Mouse (Mus musculus) hindbrain, embryonic 12.5 days (tissue): ENCODE data around the gene Ntrk3. TPM values are rescaled to one million over a fixed set of nuclear protein-coding genes. Genes with fewer than 3 reads are reported as not detected.

Experiments
- ATAC-seq: fragments of 200-750 bp; cut with Nextera tagmentation; 2 replicates; pipeline ENCODE4 v1.8.0; 2017; ENCODE audit warnings: moderate TSS enrichment; ENCODE audit not compliant: low FRiP score
- H3K27ac ChIP-seq: fragments of 300-500 bp; sonication (generic); 2 replicates; pipeline ENCODE4 v1.5.1; 2016; ENCODE audit warnings: mild to moderate bottlenecking
- H3K27me3 ChIP-seq: fragments of 300-500 bp; sonication (generic); 2 replicates; pipeline ENCODE4 v1.6.1; 2016; ENCODE audit warnings: mild to moderate bottlenecking
- H3K36me3 ChIP-seq: fragments of 300-500 bp; sonication (generic); 2 replicates; pipeline ENCODE4 v1.6.1; 2016; ENCODE audit warnings: mild to moderate bottlenecking
- H3K4me1 ChIP-seq: fragments of 300-500 bp; sonication (generic); 2 replicates; pipeline ENCODE4 v1.6.1; 2016
- H3K4me2 ChIP-seq: fragments of 300-500 bp; sonication (generic); replicated peaks from 2 replicates; pipeline ENCODE4 v1.6.1; 2016; ENCODE audit warnings: mild to moderate bottlenecking
- H3K4me3 ChIP-seq: fragments of 300-500 bp; sonication (generic); 2 replicates; pipeline ENCODE4 v1.5.1; 2016; ENCODE audit warnings: mild to moderate bottlenecking
- H3K9ac ChIP-seq: fragments of 300-500 bp; sonication (generic); 2 replicates; pipeline ENCODE4 v1.6.1; 2016; ENCODE audit warnings: mild to moderate bottlenecking, moderate library complexity
- H3K9me3 ChIP-seq: fragments of 300-500 bp; sonication (generic); replicated peaks from 2 replicates; pipeline ENCODE4 v1.6.1; 2016; ENCODE audit warnings: mild to moderate bottlenecking
- WGBS: fragments of 180-500 bp; shearing (Covaris S2); methylation state at CpG from one replicate; pipeline ENCODE4 v1.1.7; 2016; 5-methylcytosine and 5-hydroxymethylcytosine counted together
- polyA plus RNA-seq: library from polyadenylated mRNA; unstranded; fragments of >200 nt; fragmentation: Nextera tagmentation; extraction: Ambion mirVana; gene quantifications from 2 replicates; pipeline ENCODE4 v1.2.1, GENCODE M21; 2016

Gene Ntrk3
- polyA plus RNA-seq, 1 experiment from 2014 or later = 9.9 TPM

- Histone ChIP-seq H3K9ac (no peak overlapping the region), H3K9me3 (no peaks in the 10 kb centered on the region), H3K4me1 (no peaks in the 10 kb centered on the region), H3K4me3 (no peak overlapping the region), H3K27me3 (no peaks in the 10 kb centered on the region), H3K4me2 (no peak overlapping the region), H3K36me3 (no peaks in the 10 kb centered on the region), H3K27ac (no peak overlapping the region)
- no peak for ATAC-seq
- WGBS = 95% methylated on average over 2 of the region's 2 CpGs
Observed at GRCm38 (mm10) chr7:78659846-78660245, 78.0 kb downstream of the Ntrk3 start.

GRCm38 (mm10) chr7:78658026-78658425, 79.8 kb downstream of the Ntrk3 start:
- no peak overlapping the region for H3K27ac ChIP-seq
- no peak overlapping the region for H3K9ac ChIP-seq
- no peaks in the 10 kb centered on the region for H3K4me1 ChIP-seq
- H3K4me2 ChIP-seq = no peak overlapping the region
- no peaks in the 10 kb centered on the region for H3K36me3 ChIP-seq
- 41% methylated on average over 10 of the region's 10 CpGs for WGBS
- H3K27me3 ChIP-seq = no peaks in the 10 kb centered on the region
- no peak for ATAC-seq
- no peaks in the 10 kb centered on the region for H3K9me3 ChIP-seq
- H3K4me3 ChIP-seq = no peak overlapping the region

- 61% methylated on average over 3 of the region's 3 CpGs for WGBS
- ATAC-seq = no peak
- no peaks in the 10 kb centered on the region for H3K9me3 ChIP-seq
Observed at GRCm38 (mm10) chr7:78656181-78656580, 81.6 kb downstream of the Ntrk3 start.

GRCm38 (mm10) chr7:78653686-78654085, 84.1 kb downstream of the Ntrk3 start:
- no peak overlapping the region for H3K27ac ChIP-seq
- no peak overlapping the region for H3K4me3 ChIP-seq
- ATAC-seq = no peak
- no peak overlapping the region for H3K4me2 ChIP-seq
- H3K9me3 ChIP-seq = no peaks in the 10 kb centered on the region
- no peak overlapping the region for H3K9ac ChIP-seq
- 42% methylated on average over 4 of the region's 4 CpGs for WGBS
- H3K27me3 ChIP-seq = no peaks in the 10 kb centered on the region
- H3K36me3 ChIP-seq = no peaks in the 10 kb centered on the region
- H3K4me1 ChIP-seq = no peaks in the 10 kb centered on the region

More at GRCm38 (mm10) chr7:78656181-78656580, 81.6 kb downstream of the Ntrk3 start:
- H3K36me3 ChIP-seq = no peaks in the 10 kb centered on the region
- no peaks in the 10 kb centered on the region for H3K4me1 ChIP-seq
- H3K9ac ChIP-seq = no peak overlapping the region
- H3K4me2 ChIP-seq = no peak overlapping the region
- no peak overlapping the region for H3K4me3 ChIP-seq
- H3K27ac ChIP-seq = no peak overlapping the region
- no peaks in the 10 kb centered on the region for H3K27me3 ChIP-seq

- 67% methylated on average over 1 of the region's 1 CpGs for WGBS
- no peak overlapping the region for H3K27ac ChIP-seq
- ATAC-seq = no peak
- no peaks in the 10 kb centered on the region for H3K4me1 ChIP-seq
- H3K9me3 ChIP-seq = no peaks in the 10 kb centered on the region
- H3K36me3 ChIP-seq = no peaks in the 10 kb centered on the region
- no peak overlapping the region for H3K9ac ChIP-seq
- no peaks in the 10 kb centered on the region for H3K27me3 ChIP-seq
- H3K4me3 ChIP-seq = no peak overlapping the region
- no peak overlapping the region for H3K4me2 ChIP-seq
Observed at GRCm38 (mm10) chr7:78652296-78652695, 85.5 kb downstream of the Ntrk3 start.

- Histone ChIP-seq H3K4me2 (no peak overlapping the region), H3K4me3 (no peak overlapping the region), H3K27me3 (no peaks in the 10 kb centered on the region), H3K9ac (no peak overlapping the region), H3K4me1 (no peaks in the 10 kb centered on the region), H3K36me3 (no peaks in the 10 kb centered on the region), H3K27ac (no peak overlapping the region), H3K9me3 (no peaks in the 10 kb centered on the region)
- no peak for ATAC-seq
- WGBS = 57% methylated on average over 1 of the region's 1 CpGs
Observed at GRCm38 (mm10) chr7:78651540-78651939, 86.3 kb downstream of the Ntrk3 start.

GRCm38 (mm10) chr7:78643667-78644066, 94.1 kb downstream of the Ntrk3 start:
- H3K4me3 ChIP-seq = no peak overlapping the region
- no peaks in the 10 kb centered on the region for H3K27me3 ChIP-seq
- H3K4me2 ChIP-seq = no peak overlapping the region
- no peaks in the 10 kb centered on the region for H3K36me3 ChIP-seq
- 71% methylated on average over 6 of the region's 6 CpGs for WGBS
- ATAC-seq = no peak
- no peak overlapping the region for H3K9ac ChIP-seq
- no peaks in the 10 kb centered on the region for H3K9me3 ChIP-seq
- H3K4me1 ChIP-seq = no peaks in the 10 kb centered on the region
- H3K27ac ChIP-seq = no peak overlapping the region

GRCm38 (mm10) chr7:78623686-78624085, 114.1 kb downstream of the Ntrk3 start:
- 78% methylated on average over 4 of the region's 4 CpGs for WGBS
- no peak for ATAC-seq
- H3K4me2 ChIP-seq = no peak overlapping the region
- H3K4me3 ChIP-seq = no peak overlapping the region
- H3K27me3 ChIP-seq = no peaks in the 10 kb centered on the region
- no peak overlapping the region for H3K27ac ChIP-seq
- H3K4me1 ChIP-seq = peaks cover 20% of the 10 kb centered on the region
- no peak overlapping the region for H3K9ac ChIP-seq
- no peaks in the 10 kb centered on the region for H3K36me3 ChIP-seq
- H3K9me3 ChIP-seq = no peaks in the 10 kb centered on the region

GRCm38 (mm10) chr7:78621115-78621514, 116.7 kb downstream of the Ntrk3 start:
- Histone ChIP-seq H3K4me1 (peaks cover 20% of the 10 kb centered on the region), H3K9me3 (no peaks in the 10 kb centered on the region), H3K4me3 (no peak overlapping the region), H3K27ac (no peak overlapping the region), H3K9ac (no peak overlapping the region), H3K27me3 (no peaks in the 10 kb centered on the region), H3K36me3 (no peaks in the 10 kb centered on the region), H3K4me2 (no peak overlapping the region)
- 65% methylated on average over 4 of the region's 4 CpGs for WGBS
- no peak for ATAC-seq

- 28% methylated on average over 9 of the region's 9 CpGs for WGBS
- no peaks in the 10 kb centered on the region for H3K36me3 ChIP-seq
- no peak overlapping the region for H3K4me2 ChIP-seq
- no peak overlapping the region for H3K4me3 ChIP-seq
- H3K9me3 ChIP-seq = no peaks in the 10 kb centered on the region
- peaks cover 20% of the 10 kb centered on the region for H3K4me1 ChIP-seq
- no peaks in the 10 kb centered on the region for H3K27me3 ChIP-seq
- peak; percentile 85 for ATAC-seq
- no peak overlapping the region for H3K9ac ChIP-seq
- peak overlapping the region; percentile 1; the same call in 1 of the 2 replicates for H3K27ac ChIP-seq
Observed at GRCm38 (mm10) chr7:78619818-78620577, 117.8 kb downstream of the Ntrk3 start.

GRCm38 (mm10) chr7:78605538-78606130, 132.2 kb downstream of the Ntrk3 start:
- Histone ChIP-seq H3K4me1 (peaks cover 17% of the 10 kb centered on the region), H3K9ac (no peak overlapping the region), H3K27me3 (no peaks in the 10 kb centered on the region), H3K4me3 (no peak overlapping the region), H3K27ac (no peak overlapping the region), H3K9me3 (no peaks in the 10 kb centered on the region), H3K4me2 (no peak overlapping the region), H3K36me3 (no peaks in the 10 kb centered on the region)
- ATAC-seq = peak; percentile 43; the same call in 1 of the 2 replicates
- WGBS = 30% methylated on average over 5 of the region's 5 CpGs

- WGBS = 46% methylated on average over 7 of the region's 7 CpGs
- Histone ChIP-seq H3K36me3 (no peaks in the 10 kb centered on the region), H3K9me3 (no peaks in the 10 kb centered on the region), H3K4me3 (no peak overlapping the region), H3K4me1 (peaks cover 15% of the 10 kb centered on the region), H3K27ac (no peak overlapping the region), H3K27me3 (peaks cover 2% of the 10 kb centered on the region; the same call in 1 of the 2 replicates), H3K9ac (no peak overlapping the region), H3K4me2 (no peak overlapping the region)
- ATAC-seq = no peak
Observed at GRCm38 (mm10) chr7:78603922-78604321, 133.9 kb downstream of the Ntrk3 start.

GRCm38 (mm10) chr7:78601851-78602250, 136.0 kb downstream of the Ntrk3 start:
- no peak overlapping the region for H3K9ac ChIP-seq
- H3K27ac ChIP-seq = no peak overlapping the region
- H3K4me1 ChIP-seq = peaks cover 34% of the 10 kb centered on the region
- no peak overlapping the region for H3K4me3 ChIP-seq
- H3K36me3 ChIP-seq = no peaks in the 10 kb centered on the region
- H3K27me3 ChIP-seq = peaks cover 12% of the 10 kb centered on the region
- ATAC-seq = no peak
- no peaks in the 10 kb centered on the region for H3K9me3 ChIP-seq
- no peak overlapping the region for H3K4me2 ChIP-seq
- WGBS = 85% methylated on average over 3 of the region's 3 CpGs
